Mouse (Mus musculus) c-Kit-positive CD71-negative TER-119-negative erythroid progenitor cells, embryonic 14.5 days (primary cell): ENCODE results near the gene Gsk3b.
"Not testable (repeated sequence)": the region's sequence is repeated elsewhere in the genome, so short reads cannot be mapped to it uniquely, and the experiment has no call there.

ENCODE experiments used
- DNase-seq: peaks from one replicate; pipeline ENCODE4 v3.0.0-alpha.2; 2013; ENCODE audit warnings: low read depth

Gene Gsk3b

DNA sequence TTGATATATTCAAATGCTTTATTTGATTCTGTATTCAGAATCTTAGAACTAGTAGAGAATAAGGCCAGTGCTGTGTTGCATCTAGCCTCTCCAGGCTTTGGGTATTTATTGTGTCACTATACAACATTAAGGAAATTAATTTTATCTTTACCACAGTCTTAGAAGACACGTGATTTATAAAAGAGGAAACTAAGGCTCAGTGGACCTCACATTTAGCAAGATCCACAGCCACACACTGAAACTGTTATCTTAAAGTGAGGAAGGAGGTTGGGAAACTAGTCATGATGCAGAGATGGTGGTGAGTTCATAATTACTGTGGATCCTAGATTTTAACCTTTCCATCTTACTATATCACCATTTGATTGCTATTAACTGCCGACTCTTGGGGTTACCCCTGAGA lies 16.7 kb downstream of the Gsk3b start:
- DNase-seq: no peak

DNA sequence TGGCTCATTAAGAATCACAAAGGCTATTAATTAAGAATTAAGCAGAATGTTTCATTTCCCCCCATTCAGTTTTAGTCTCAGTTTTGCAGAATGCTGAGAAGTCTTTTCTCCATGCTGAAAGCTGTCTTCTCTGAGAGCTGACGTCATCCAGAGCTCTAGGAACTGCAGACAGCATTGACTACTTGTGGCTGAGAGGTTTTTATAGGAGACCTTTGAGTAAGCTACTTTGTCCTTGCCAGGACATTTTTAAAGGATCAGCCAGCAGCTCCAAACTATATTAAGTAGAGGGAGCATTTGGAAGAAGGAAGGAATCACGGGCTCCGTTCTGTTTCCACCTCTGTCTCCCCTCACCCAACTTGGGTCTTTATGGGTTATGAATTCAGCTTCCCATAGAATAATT lies 17.7 kb downstream of the Gsk3b start:
- DNase-seq: no peak

- no peak for DNase-seq
These were observed 21.2 kb downstream of the Gsk3b start for GRCm38 (mm10) chr16:38110001-38110400.

GRCm38 (mm10) chr16:38110575-38110974 lies 21.8 kb downstream of the Gsk3b start:
- DNase-seq: no peak

- DNase-seq: no peak
These were observed 25.3 kb downstream of the Gsk3b start for GRCm38 (mm10) chr16:38114074-38114473.

DNA sequence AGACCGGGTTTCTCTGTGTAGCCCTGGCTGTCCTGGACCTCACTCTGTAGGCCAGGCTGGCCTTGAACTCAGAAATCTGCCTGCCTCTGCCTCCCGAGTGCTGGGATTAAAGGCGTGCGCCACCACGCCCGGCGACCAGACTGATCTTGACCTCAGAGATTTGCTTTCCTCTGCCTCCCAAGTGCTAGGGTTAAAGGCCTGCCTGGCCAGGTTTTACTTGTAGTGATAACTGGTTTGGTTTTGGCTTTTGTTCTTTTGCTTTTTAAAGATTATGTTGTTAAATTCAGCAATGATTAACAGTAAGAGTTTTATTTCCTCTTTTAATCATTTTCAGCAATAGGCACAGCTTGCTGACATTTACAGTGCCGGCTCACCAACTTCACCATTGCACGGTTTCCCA lies 29.1 kb downstream of the Gsk3b start:
- DNase-seq: not testable (repeated sequence)

DNA sequence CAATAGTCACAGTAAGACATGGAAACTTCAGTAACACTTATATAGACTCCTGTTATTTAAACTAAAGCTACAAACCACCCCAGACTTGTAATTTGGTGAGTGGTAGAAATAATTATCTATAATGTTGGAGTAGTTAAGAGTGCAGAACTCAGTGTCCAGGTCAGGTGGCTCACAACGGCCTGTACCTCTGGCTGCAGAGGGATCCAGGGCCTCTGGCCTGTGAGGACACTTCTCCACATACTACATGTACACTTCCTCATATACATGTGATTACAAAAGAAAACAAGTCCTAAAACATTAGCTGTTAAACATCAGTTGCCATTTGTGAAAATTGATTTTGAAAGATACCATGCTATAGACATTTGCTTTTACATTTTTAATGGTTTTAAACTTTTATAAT lies 29.9 kb downstream of the Gsk3b start:
- no peak for DNase-seq

DNA sequence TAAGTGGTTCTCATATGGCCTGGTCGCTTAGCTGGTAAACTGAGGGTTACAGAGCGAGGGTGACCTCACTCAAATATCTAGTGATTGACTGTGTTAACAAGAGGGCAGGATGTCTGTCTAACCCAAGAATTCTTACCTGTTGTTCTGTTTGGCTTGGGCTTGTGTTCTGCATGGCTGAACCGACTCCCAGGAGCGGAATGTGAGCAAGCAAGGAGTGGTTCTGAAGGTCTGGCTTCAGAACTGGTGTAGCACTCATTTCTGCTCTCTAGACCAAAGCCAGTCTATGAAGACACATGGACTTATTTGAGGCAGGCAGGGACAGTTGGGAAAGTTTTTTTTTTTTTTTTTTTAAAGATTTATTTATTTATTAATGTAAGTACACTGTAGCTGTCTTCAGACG lies 30.5 kb downstream of the Gsk3b start:
- DNase-seq: no peak

DNA sequence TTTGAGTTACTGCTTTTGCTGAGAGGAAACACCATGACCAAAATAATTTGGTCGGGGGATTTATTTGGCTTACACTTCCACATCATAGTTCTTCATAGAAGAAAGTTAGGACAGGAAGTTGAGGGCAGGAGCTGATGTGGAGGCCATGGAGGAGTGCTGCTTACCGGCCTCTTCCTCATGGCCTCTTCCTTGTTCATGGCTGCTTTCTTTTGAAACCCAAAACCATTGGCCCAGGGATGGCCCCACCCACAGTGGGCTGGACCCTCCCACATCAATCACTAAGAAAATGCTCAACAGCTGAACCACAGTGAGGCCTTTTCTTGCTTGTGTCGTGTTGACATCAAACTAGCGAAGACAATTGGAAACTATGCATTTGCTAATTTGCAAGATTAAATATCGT lies 40.4 kb downstream of the Gsk3b start:
- no peak for DNase-seq

DNA sequence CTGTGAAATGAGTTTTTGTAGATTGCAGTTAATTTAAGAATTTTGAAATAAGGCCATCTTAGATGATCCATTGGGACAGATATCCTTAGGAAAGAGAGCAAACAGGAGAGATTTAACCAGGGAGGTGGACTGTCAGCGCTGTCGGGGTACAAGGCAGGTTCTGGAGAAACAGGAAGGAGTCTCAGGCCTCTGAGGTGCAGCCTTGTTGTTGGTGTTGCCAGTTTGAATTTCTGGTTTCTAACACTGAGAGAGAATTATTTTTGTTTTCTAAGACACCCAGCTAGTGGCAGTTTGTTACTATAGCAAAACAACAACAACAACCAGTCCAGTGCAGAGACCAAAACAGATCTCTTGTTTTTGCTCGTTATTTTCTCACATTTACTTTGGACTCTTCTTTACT lies 42.2 kb downstream of the Gsk3b start:
- DNase-seq: no peak

DNA sequence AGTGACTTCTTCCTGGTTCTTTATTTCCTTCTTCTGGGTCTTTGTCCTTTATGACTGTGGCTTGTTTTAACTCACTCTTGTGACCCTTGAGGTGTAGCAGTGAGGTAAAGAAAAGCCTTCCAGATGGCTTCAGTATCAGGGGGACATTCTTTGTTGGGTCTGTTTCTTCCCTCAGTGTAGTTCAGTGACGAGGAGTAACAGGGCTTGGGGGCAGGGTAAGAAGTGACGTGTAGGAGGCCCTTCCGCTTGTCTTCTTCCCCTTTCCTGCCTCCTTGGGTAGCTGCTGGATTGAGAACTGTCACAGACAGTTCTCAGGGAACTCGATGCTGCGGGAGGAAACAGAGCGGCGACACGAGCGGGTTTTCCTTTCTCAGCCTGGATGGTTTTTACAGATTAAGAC lies 43.0 kb downstream of the Gsk3b start:
- peak; percentile 63 for DNase-seq

DNA sequence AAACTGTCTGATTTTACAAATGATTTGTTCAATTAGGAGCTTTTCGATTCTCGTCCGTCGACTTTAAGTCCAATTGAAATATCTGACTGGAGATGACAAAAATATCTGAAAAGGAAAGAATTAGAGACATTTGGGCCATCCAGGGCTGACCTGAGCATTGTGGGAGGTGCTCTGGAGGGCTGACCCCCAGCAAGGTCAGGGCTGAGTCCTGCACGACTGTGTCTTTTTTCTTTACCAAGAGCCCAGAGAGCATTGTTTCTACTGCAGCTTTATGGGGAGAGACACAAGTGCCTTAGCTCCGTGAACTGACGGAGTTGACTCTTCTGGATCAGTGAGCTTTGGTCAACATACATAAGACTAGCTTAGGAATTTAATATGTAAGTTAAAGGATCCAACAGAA lies 43.4 kb downstream of the Gsk3b start:
- no peak for DNase-seq

GRCm38 (mm10) chr16:38137296-38137695 lies 48.5 kb downstream of the Gsk3b start:
- no peak for DNase-seq

GRCm38 (mm10) chr16:38144898-38145297 lies 56.1 kb downstream of the Gsk3b start:
- no peak for DNase-seq

DNA sequence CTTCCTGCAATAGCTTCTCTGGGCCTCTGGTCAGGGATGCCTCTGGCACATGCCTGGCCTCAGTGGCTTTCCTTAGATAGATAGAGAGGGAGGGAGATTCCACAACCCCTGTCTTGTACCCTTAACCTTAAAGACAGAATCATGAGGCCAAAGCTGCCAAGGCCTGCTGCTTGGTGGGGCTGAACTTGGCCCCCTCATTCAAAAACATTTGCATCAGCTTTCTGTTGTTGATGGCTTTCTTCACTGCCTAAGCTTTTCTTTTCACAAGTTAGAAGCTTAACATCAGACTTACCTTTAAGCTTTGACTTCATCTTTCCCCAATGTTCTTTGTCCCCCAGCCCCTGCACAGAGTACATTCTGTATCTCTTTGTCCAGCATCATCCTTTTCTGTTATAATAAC lies 61.8 kb downstream of the Gsk3b start:
- DNase-seq: no peak

GRCm38 (mm10) chr16:38157854-38158622 lies 69.2 kb downstream of the Gsk3b start:
- no peak for DNase-seq

GRCm38 (mm10) chr16:38162019-38162418 lies 73.2 kb downstream of the Gsk3b start:
- DNase-seq: no peak

DNA sequence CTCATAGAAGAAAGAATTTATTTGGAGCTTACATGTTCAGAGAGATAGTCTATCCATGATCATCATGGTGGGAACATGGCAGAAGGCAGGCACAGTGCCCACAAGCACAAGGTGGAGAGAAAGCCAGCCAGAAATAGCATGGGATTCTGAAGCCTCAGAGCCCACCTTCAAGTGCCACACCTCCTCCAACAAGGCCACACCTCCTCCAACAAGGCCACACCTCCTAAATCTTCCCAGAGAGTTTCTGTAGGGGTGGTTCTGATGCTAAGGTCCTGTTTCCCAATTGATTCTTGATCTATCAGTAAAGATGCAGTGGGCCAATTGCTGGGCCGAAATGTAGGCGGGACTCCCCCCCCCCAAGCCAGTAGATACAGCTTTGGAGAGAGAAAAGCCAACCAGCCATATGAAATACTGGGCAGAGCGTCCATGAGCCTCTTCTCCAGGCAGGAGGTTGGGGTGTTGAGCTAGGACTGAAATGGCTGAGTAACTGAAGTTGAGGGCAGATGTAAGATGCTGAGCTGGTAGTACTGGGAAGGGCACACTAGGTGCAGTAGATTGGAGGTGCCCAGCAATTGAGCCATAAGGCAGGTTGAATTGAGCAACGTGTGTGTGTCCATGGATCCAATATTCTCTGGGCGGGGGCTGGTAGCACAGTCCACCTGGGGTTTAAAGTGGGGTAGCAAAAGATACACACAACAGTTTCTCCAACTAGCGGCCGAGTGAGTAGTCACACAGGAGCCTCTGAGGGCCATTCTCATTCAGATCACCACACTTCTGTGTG lies 76.2 kb downstream of the Gsk3b start:
- DNase-seq: no peak

DNA sequence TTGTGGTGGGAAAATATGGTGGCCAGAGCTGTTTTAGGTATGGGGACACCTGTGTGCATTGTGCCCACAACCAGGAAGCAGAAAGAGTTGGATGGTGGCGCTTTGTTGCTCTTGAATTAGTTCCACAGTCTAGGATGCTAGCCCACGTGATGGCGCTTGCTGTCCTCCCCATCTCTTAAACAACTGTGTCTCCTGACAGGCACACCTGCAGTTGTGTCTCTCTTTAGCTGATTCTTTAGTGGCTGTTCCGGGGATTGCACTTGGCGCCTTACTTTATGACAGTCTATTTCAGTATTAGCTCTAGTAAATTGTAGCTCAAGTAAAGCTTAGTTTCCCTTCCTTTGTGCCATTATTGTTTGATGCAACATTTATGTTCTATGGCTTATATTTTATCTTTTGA lies 80.2 kb downstream of the Gsk3b start:
- DNase-seq: no peak

- no peak for DNase-seq
These were observed 90.3 kb downstream of the Gsk3b start for GRCm38 (mm10) chr16:38179150-38179549.

DNA sequence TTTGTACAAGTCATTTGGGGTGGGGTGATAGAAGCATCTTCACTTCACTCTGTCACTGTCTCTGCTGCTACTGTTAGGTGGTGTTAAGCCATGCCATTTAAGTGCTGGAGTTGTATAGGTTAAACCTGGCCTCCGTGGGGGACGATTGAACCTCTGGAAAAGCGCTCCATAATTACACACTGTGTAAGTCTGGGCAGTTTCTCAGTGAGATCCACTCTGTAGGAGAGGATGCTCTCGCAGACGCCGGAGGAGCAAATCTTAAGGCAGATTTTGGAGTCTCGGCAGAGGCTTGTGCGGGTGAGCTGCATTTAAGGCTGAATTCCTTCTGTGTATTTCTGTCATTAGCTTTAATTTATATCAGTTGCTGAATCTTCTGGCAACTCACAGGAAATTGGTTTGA lies 92.6 kb downstream of the Gsk3b start:
- DNase-seq: no peak

DNA sequence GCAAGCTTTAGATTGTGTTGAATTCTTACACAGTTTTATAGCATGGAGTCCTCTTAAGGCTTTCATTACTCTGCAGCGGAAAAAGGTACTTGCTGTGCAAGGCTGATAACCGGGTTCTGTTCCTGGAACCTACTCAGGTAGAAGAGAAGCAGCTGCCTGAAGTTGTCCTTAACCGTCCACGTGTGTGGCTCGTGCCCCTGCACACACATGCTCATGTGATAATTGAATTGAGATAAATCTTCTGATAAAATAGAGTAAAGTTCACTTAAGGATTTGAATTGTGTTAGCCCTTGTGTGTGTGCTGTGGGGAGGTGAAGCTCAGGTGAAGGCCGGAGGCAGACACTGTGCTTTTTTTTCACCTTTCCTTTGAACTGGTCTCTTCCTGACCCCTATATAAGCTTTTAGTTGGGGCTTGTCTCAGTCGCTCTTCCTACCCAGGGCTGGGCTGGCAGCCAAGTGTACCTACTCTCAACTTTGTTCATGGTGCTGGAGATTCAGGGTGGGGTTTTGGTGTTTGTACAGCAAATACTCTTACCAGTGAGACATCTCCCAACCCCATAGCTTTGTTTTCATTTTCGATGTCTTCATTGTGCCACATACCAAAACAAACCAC lies 96.0 kb downstream of the Gsk3b start:
- DNase-seq: no peak

- DNase-seq: no peak
These were observed 101.2 kb downstream of the Gsk3b start for GRCm38 (mm10) chr16:38189952-38190351.
